Mouse (Mus musculus) skeletal muscle tissue, adult 2 months (tissue): ENCODE results near the gene Tmem184a.
A peak's percentile ranks its signal among the peaks of the same experiment; 100 is the strongest.

ENCODE experiments used
- DNase-seq: peaks from one replicate; pipeline ENCODE4 v3.0.0-alpha.2; 2012; ENCODE audit warnings: low read depth, low spot score

Tmem184a gene

DNA sequence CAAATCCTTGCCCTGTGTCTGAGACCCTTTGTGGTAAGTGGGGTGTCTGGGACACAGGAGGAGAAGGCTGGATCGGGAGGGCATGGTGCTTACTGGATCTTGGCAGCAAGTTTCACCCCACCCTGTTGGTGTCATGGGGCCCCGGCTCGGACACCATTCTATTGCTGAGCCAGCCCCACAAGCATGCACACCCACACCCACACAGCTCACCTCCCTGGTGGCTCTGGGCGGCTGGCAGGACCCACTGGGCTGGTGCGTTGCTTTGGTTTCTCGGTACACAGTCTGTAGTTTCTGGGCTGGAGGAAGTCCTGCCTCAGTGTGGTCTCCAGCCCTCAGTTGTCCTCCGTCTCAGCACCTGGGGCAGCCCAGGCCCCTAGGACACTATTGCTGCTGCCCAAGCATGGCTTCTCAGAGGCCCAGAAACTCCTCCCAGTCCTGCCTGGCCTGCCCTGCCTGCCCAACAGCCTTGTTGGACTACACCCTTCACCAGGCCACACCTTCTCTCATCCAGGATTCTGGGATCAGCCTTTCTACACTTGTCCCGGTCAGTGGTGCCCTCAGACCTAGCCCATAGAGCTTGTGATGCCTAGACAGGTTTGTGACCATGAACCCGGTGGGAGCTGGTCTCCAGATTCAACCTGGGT is at the start of gene Tmem184a:
Gene Tmem184a, minus strand, starts transcription at position 380 of the 644 bp plus-strand sequence.
- no peak for DNase-seq

DNA sequence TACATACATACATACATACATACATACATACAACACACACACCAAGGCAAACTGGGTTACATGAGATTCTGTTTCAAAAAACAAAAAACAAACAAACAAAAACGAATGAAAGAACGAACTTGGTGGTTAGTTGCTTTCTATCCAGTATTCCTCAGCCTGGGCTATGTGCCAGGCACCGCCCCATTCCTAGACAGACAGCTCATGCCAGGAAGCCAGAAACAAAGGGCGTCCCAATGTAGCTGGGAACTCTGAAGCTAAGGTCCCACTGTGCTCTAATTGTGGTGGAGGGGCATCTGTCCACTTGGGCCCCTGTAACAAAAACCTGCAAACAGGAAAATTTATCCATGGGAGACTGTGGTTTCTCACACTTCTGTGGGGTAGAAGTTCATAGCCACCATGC is 43.0 kb upstream of the Tmem184a start:
- DNase-seq: no peak

- DNase-seq: no peak
These were observed 40.8 kb upstream of the Tmem184a start for GRCm38 (mm10) chr5:139860328-139861104.

GRCm38 (mm10) chr5:139849626-139850320 is 30.1 kb upstream of the Tmem184a start:
- DNase-seq: no peak

GRCm38 (mm10) chr5:139839142-139839541 is 19.4 kb upstream of the Tmem184a start:
- DNase-seq: no peak

GRCm38 (mm10) chr5:139838476-139838892 is 18.8 kb upstream of the Tmem184a start:
- no peak for DNase-seq

- no peak for DNase-seq
These were observed 16.0 kb upstream of the Tmem184a start for GRCm38 (mm10) chr5:139835706-139836105.

GRCm38 (mm10) chr5:139832125-139832524 is 12.4 kb upstream of the Tmem184a start:
- DNase-seq: no peak

DNA sequence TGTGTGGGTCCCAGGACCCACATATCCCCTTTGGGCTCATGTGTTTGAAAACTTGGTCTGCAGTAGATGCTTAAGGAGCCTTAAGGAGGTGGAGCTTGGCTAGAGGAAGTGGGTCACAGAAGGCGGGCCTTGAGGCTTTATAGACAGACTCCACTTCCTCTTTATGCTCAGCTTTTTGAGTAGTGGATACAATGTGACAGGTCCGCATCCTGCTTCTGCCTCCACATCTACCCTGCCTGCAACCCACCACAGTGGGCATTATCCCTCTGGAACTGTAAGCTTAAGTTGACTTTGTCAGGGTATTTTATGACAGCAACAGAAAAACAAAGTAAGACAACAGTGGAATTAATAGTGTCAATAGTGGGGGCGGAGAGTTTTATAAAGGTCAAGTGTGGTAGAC is 11.0 kb upstream of the Tmem184a start:
- DNase-seq: no peak

GRCm38 (mm10) chr5:139829384-139829783 is 9.7 kb upstream of the Tmem184a start:
- no peak for DNase-seq

GRCm38 (mm10) chr5:139827593-139827992 is 7.9 kb upstream of the Tmem184a start:
- no peak for DNase-seq

DNA sequence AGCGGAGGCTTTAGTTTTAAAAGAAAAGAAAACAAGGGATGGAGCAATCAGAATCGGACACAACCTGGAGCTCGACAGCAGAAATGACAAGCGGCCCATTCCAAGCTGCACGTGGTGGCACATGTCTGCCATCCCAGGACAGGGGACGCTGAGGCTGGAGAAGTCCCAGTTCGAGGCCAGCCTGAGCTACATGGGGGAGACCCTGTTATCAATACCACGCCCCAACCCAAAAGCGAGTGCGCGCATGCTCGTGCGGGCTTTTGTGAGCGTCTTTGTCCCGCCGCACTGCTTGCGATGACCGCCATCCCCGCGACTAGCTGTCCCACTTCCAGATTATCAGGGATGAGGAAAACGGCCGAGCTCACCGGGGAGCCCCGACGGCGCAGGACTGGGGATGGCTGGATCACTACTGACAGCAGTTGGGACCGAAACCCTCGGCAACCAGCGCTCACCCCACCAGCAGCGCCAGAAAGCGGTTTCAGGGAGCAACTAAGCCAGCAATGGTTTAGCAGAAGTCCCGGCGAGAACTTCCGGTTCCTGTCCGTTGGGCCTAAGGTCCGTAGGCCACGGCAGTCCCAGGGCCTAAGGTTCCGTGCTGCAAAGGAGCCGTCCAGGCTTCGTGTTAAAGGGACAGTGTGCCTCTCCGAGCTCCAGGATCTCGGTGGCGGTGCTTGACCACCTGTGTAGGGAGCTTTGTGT is 6.8 kb upstream of the Tmem184a start, which contains the start of the genes Gm26938 and Psmg3:
Gene Gm26938, minus strand, starts transcription at position 51 of the 699 bp plus-strand sequence.
Gene Psmg3, minus strand, starts transcription at position 529 of the 699 bp plus-strand sequence.
- DNase-seq: peak; percentile 77

GRCm38 (mm10) chr5:139825947-139826346 is 6.2 kb upstream of the Tmem184a start:
- no peak for DNase-seq

- no peak for DNase-seq
These were observed 4.8 kb upstream of the Tmem184a start for GRCm38 (mm10) chr5:139824531-139824930.

- peak; percentile 38 for DNase-seq
These were observed 2.0 kb upstream of the Tmem184a start for GRCm38 (mm10) chr5:139821466-139822459.

- DNase-seq: no peak
These were observed 916 bp downstream of the Tmem184a start for GRCm38 (mm10) chr5:139818801-139819200.

DNA sequence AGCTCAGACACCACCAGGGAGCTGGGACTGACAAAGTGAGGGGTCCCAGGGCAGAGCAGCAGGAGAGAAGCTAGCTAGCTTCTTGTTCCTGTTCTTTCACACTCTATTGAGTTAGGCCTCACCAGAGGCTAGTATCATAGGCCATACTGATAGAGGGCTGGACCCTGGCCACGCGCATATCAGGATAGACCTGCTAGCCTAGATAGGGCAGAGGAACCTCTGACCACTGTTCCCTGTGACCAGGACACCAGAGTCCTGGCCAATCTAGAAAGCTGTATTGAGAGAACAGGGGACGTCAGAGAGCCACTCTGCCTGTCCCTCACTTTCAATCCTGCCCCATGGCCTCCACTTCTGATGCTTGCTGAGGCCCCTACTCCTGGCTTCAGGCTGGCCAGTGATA is 1.7 kb downstream of the Tmem184a start:
- no peak for DNase-seq

DNA sequence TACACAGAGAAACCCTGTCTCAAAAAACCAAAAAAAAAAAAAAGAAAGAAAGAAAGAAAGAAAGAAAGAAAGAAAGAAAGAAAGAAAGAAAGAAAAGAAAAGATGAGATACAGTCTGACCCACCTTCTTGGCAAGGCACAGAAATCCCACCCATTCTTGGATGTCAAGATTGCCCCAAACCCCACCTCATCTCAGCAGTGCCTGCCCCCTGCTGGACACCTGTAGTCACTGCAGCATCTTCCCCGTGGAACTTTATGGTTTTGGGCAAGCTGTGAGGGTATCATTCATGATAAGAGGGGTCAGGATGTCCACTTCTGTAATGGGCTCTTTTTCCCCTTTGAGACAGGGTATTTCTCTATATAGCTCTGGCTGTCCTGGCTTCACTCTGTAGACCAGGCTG is 2.4 kb downstream of the Tmem184a start:
- DNase-seq: no peak

DNA sequence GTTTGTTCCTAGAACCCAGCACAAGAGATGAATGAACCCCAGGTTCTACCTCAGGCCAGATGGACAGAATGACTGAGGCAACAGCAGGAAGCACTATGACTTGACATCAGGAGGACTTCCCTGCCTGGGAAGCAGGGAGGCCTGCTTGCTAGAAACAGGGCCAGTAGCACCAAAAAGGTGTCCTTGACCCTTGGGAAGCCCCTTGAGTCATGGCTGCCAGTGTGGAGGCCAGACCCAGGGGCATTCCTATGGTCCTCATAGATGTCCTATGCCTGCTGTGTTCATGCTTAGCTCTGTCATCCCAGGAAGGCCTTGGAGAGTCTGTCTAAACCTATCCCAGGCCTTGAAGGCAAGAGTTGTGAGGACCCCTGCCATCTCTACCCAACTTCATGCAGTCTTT is 3.3 kb downstream of the Tmem184a start:
- DNase-seq: no peak

GRCm38 (mm10) chr5:139815964-139816363 is 3.8 kb downstream of the Tmem184a start:
- DNase-seq: no peak
